Mouse (Mus musculus) C2C12 (cell line): ENCODE results near the gene Strip2.

Experiments used
- CEBPB ChIP-seq: IDR thresholded peaks from one replicate; pipeline ENCODE4 v1.6.1; 2011; ENCODE audit warnings: low read depth, mild to moderate bottlenecking, control low read depth, moderate library complexity
- CTCF ChIP-seq: IDR thresholded peaks from one replicate; pipeline ENCODE4 v1.5.1; 2011; ENCODE audit not compliant: control insufficient read depth, insufficient read depth, insufficient read length
- MYOD1 ChIP-seq: IDR thresholded peaks from one replicate; pipeline ENCODE4 v1.6.1; 2011; ENCODE audit warnings: low read depth; ENCODE audit not compliant: control insufficient read depth, insufficient read length
- MYOG ChIP-seq: IDR thresholded peaks from one replicate; pipeline ENCODE4 v1.6.1; 2011; ENCODE audit not compliant: control insufficient read depth, insufficient read length; ENCODE audit errors: extremely low read depth
- USF1 ChIP-seq: IDR thresholded peaks from one replicate; pipeline ENCODE4 v1.6.1; 2011; ENCODE audit warnings: low read depth, mild to moderate bottlenecking, control low read depth, moderate library complexity

- TF ChIP-seq CTCF: no peak
- TF ChIP-seq MYOG: no peak
- no peak for TF ChIP-seq CEBPB
- TF ChIP-seq MYOD1: no peak
- no peak for TF ChIP-seq USF1
Measured at GRCm38 (mm10) chr6:29868341-29868895, 48.4 kb upstream of the Strip2 start.
